Mouse (Mus musculus) G1E (cell line): ENCODE measurements around the gene Kcnip1.

Source experiments
- CTCF ChIP-seq: IDR thresholded peaks from 2 replicates; pipeline ENCODE4 v1.5.1; 2012; ENCODE audit warnings: low read depth, low read length, inconsistent platforms, mixed read lengths
- GATA1 ChIP-seq: IDR thresholded peaks from 2 replicates; pipeline ENCODE4 v1.6.1; 2012; ENCODE audit warnings: borderline replicate concordance, low read length, inconsistent platforms, mixed read lengths
- GATA2 ChIP-seq: IDR thresholded peaks from 2 replicates; pipeline ENCODE4 v1.6.1; 2012; ENCODE audit warnings: low read depth, low read length, inconsistent platforms, borderline replicate concordance
- POLR2AphosphoS5 ChIP-seq: IDR thresholded peaks from 2 replicates; pipeline ENCODE4 v1.6.1; 2012; ENCODE audit warnings: low read depth, low read length, inconsistent platforms; ENCODE audit not compliant: insufficient replicate concordance
- TAL1 ChIP-seq: conservative IDR thresholded peaks from 2 replicates; pipeline ENCODE4 v1.6.1; 2012; ENCODE audit warnings: low read depth, low read length, inconsistent platforms, mixed read lengths

DNA sequence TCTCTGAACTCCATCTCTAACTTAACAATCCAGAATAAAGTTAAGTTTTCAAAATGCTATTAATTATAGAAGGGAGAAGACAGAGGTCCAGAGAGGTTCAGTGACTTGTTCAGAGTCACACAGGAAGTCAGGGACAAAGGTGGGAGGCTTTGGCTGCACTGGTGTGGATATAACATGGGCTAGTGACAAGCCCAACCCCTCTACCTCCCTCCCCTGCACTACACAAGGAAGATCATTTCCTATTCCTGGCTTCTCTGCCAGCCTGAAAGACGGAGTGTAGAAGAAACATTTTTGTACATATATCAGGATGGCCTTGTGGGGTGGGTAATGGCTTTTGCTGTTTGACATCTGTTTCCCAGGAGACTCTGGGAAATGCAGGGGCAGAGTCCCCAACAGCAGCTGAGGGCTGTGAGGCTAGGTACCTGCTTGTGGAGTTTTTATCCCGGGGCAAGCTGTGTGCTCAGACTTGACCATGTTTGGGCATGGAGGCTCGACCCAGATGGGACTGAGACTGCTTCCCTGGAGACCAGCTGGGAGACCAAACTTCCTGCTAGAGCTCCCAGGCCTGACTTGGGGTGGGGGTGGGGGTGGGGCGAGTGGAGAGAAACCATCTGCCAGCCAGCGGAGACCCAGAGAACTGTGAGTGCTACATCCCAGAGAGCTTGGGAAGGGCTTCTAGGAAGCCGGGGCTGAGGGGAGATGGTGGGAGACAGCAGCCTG is 30.1 kb downstream of the Kcnip1 start, which contains the start of gene Kcnmb1:
- no peak for TF ChIP-seq GATA1
- TF ChIP-seq CTCF: no peak
- no peak for TF ChIP-seq TAL1
- no peak for TF ChIP-seq POLR2AphosphoS5
- no peak for TF ChIP-seq GATA2
